Mouse (Mus musculus): ENCODE measurements around the gene Slco2a1. TPM values are rescaled to one million over a fixed set of nuclear protein-coding genes. Genes with fewer than 3 reads are reported as not detected.

Gene Slco2a1
- polyA plus RNA-seq, 1 experiment from 2014 or later, result 11.3 TPM

DNA sequence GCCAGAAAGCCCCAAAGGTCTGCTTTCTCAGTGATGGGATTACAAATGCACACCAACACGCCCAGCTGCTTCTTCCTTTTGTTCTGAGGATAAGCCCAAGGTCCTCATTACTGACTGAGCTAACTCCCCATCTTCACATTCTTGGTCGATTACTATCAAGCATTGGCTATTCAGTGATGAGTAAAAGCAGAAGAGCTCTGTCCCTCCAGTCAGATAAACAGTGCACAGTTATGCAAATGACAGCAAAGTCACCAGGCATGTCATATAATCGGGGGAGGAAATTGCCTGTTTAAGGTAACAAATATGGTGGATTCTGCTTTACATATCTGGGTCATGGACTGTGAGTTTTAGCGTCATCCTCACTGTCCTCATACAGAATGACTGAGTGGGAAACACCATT is 35.6 kb downstream of the Slco2a1 start:
- Histone ChIP-seq H3K4me1 (replicated peaks) (no peaks in the 10 kb centered on the region), H3K4me2 (replicated peaks) (no peak overlapping the region), H3K27ac (no peak overlapping the region), H3K36me3 (no peaks in the 10 kb centered on the region), H3K9ac (no peak overlapping the region), H3K27me3 (replicated peaks) (no peaks in the 10 kb centered on the region), H3K9me3 (no peaks in the 10 kb centered on the region), H3K4me3 (replicated peaks) (no peak overlapping the region)
- 71% methylated on average over 4 of the region's 4 CpGs for WGBS
- no peak for ATAC-seq

DNA sequence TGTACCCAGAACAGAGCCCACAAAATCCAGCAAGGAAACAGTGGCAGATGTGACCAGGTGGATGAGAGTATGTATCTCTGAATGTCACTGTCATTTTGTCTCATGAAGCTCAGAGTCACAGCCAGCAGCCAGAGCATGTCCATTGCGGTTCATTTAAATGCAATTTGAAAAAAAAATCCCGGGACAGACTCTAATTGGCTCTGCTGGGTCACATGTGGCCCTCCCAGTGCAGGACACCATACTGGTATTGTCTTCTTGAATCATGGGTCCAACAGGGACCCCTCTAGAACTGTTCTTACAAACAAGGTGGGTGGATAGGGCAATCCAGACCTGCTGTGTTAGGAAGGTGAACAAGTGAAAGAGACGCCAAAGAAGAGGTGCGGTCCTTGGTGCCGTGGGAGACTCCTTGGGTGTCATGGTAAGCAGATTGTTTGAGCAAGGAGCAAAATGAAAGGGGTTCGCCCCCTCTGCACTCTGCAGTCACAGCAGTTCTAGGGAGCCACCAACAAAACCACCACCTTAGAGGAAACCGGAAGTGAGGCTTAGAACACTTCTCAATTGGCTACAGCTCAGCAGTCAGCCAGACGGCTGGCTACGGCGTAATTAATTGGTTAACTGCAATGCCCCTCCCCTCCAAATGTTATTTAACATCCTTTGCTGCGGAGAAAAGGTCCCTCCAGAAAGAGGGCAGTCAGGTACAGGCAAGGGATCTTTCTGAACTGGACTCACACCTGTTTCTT is 38.8 kb downstream of the Slco2a1 start:
- H3K36me3 ChIP-seq, result no peaks in the 10 kb centered on the region
- H3K27ac ChIP-seq, result no peak overlapping the region
- H3K4me1 ChIP-seq (replicated peaks), result 0 out of 2 replicates have a peak, but pooled peaks cover 8% of the 10 kb centered on the region
- H3K27me3 ChIP-seq (replicated peaks), result no peaks in the 10 kb centered on the region
- no peak for ATAC-seq
- no peak overlapping the region for H3K9ac ChIP-seq
- H3K9me3 ChIP-seq, result no peaks in the 10 kb centered on the region
- no peak overlapping the region for H3K4me2 ChIP-seq (replicated peaks)
- H3K4me3 ChIP-seq (replicated peaks), result no peak overlapping the region
- WGBS, result 78% methylated on average over 11 of the region's 11 CpGs

DNA sequence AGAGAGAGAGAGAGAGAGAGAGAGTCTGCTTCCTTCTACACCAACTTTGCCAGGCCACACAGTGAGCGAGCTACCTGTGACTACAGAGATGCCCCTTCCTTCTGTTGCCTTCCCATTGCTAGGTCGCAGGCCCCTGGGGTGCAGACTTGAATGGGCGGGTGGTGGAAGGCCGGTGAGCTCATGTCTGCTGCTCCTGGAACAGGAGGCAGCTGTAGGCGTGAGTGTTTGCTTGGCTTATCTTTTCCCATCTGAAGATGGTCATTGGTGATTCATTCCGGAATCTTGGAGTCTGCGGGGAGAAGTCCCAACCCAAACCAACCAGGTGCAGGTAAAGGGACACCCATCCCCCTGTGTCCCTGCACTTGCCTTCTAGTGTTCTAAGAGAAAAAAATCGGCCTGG is 40.5 kb downstream of the Slco2a1 start:
- Histone ChIP-seq H3K4me1 (replicated peaks) (0 out of 2 replicates have a peak, but pooled peaks cover 8% of the 10 kb centered on the region), H3K27me3 (replicated peaks) (no peaks in the 10 kb centered on the region), H3K4me3 (replicated peaks) (no peak overlapping the region), H3K9ac (no peak overlapping the region), H3K9me3 (no peaks in the 10 kb centered on the region), H3K4me2 (replicated peaks) (no peak overlapping the region), H3K27ac (no peak overlapping the region), H3K36me3 (no peaks in the 10 kb centered on the region)
- no peak for ATAC-seq
- WGBS, result 55% methylated on average over 8 of the region's 8 CpGs

DNA sequence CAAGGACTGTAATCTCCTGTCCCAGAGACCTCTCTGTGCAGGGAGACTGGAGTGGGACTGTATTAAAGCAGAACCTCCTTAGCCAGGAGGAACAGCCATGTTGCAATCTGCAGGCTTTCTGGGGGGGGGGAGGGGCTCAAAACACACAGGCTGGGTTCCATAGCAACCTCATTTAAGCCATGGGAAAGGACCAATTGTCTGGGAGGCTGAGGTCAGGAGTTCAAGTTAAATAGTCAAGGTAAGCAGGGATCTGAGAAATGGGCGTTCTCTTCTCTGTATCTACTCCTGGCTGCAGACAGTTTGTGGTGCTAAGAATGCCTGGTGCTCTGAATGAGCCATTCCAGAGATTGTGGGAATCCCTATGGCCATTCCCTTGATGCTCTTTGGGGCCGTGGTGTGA is 41.5 kb downstream of the Slco2a1 start:
- Histone ChIP-seq H3K27ac (no peak overlapping the region), H3K27me3 (replicated peaks) (no peaks in the 10 kb centered on the region), H3K9ac (no peak overlapping the region), H3K9me3 (no peaks in the 10 kb centered on the region), H3K36me3 (no peaks in the 10 kb centered on the region), H3K4me1 (replicated peaks) (0 out of 2 replicates have a peak, but pooled peaks cover 8% of the 10 kb centered on the region), H3K4me3 (replicated peaks) (no peak overlapping the region), H3K4me2 (replicated peaks) (no peak overlapping the region)
- 81% methylated on average over 2 of the region's 2 CpGs for WGBS
- no peak for ATAC-seq

DNA sequence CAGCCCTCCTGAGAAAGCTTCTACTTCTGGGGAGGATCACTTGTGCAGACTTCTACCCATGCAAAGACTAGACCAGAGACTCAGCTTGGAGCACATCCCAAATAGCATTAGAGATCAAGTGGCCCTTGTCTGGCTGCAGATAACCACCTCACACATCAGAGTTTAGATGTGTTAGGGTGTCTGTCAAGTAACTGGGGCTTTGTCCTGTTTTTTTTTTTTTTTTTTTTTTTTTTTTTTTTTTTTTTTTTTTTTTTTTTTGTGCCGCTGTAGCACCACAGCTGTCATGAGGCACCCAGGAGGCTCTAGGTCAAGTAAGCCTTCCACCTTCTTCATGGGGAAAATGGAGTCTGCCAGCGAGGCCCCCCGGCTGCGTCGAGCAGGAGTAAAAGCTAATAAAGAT is 42.7 kb downstream of the Slco2a1 start:
- no peak for ATAC-seq
- no peaks in the 10 kb centered on the region for H3K27me3 ChIP-seq (replicated peaks)
- 0 out of 2 replicates have a peak, but pooled peaks cover 8% of the 10 kb centered on the region for H3K4me1 ChIP-seq (replicated peaks)
- no peaks in the 10 kb centered on the region for H3K36me3 ChIP-seq
- 65% methylated on average over 5 of the region's 5 CpGs for WGBS
- no peak overlapping the region for H3K27ac ChIP-seq
- no peaks in the 10 kb centered on the region for H3K9me3 ChIP-seq
- H3K4me2 ChIP-seq (replicated peaks), result no peak overlapping the region
- H3K9ac ChIP-seq, result no peak overlapping the region
- no peak overlapping the region for H3K4me3 ChIP-seq (replicated peaks)

DNA sequence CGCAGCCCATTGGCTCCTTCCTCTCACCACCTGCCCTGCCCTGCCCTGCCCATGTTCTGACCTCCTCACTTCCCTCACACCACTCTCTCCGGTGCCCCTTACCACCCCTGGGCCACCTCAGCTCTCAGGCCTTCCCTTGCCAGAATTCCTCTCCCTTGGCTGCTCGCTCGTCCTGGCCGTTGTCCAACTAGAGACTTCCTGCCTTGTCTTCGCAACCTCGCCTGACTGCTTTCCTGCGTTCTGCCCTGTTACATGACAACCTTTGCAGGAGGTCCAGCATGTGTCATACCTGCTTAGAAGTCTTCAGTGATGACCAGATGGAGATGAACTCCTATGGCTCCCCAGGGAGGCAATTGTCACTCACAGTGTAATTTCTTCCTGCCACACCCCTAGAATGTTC is 43.7 kb downstream of the Slco2a1 start:
- 0 out of 2 replicates have a peak, but pooled peaks cover 8% of the 10 kb centered on the region for H3K4me1 ChIP-seq (replicated peaks)
- no peaks in the 10 kb centered on the region for H3K36me3 ChIP-seq
- H3K4me2 ChIP-seq (replicated peaks), result no peak overlapping the region
- H3K9me3 ChIP-seq, result no peaks in the 10 kb centered on the region
- no peak overlapping the region for H3K27ac ChIP-seq
- WGBS, result 51% methylated on average over 8 of the region's 8 CpGs
- 0 out of 2 replicates have a peak, but pooled peaks have one; percentile 35 for ATAC-seq
- H3K4me3 ChIP-seq (replicated peaks), result no peak overlapping the region
- no peak overlapping the region for H3K9ac ChIP-seq
- H3K27me3 ChIP-seq (replicated peaks), result no peaks in the 10 kb centered on the region

DNA sequence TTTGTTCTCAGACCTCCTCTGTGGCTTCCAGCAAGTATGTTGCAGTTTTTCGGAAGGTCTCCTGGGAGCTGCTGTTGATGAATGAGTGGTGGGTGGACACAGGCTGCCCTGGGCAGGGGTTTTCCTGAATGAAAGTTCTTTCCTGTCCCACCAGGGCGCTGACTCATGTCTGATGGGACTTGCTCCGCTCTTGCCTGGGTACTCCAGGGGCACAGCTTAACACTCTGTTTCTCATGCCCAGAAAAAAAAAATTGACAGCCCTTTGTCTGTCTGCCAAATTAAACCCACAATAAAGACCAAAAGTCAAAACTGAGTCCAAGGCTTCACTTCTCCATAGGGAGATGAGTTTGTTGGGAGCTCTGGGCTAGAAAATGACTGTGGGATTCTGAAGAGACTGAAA is 44.9 kb downstream of the Slco2a1 start:
- Histone ChIP-seq H3K9ac (no peak overlapping the region), H3K9me3 (no peaks in the 10 kb centered on the region), H3K27ac (no peak overlapping the region), H3K4me1 (replicated peaks) (0 out of 2 replicates have a peak, but pooled peaks cover 9% of the 10 kb centered on the region), H3K36me3 (no peaks in the 10 kb centered on the region), H3K4me3 (replicated peaks) (no peak overlapping the region), H3K27me3 (replicated peaks) (no peaks in the 10 kb centered on the region), H3K4me2 (replicated peaks) (no peak overlapping the region)
- 82% methylated on average over 3 of the region's 3 CpGs for WGBS
- ATAC-seq, result no peak

DNA sequence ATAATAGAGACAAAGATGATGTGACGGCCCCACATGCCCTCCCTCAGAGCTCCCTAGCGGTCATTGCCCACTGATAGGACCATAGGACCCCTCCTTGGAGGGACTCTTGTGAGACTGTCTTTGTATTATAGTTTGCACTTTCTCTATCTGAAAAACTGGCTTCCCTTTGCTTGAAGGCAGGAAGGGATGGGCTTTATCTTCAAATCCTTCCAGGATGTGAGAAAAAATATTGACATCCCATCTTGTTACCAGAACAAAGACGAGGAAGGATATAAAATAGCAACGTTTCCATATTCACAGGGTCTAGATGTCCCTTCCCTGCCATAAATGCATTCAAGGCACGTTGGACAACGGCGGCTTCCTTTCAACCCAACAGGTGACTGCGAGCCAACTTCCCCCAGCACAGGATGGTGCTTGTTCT is 48.5 kb downstream of the Slco2a1 start:
- Histone ChIP-seq H3K9ac (no peak overlapping the region), H3K4me3 (replicated peaks) (no peak overlapping the region), H3K9me3 (no peaks in the 10 kb centered on the region), H3K36me3 (no peaks in the 10 kb centered on the region), H3K4me2 (replicated peaks) (no peak overlapping the region), H3K27ac (no peak overlapping the region), H3K4me1 (replicated peaks) (0 out of 2 replicates have a peak, but pooled peaks cover 7% of the 10 kb centered on the region), H3K27me3 (replicated peaks) (no peaks in the 10 kb centered on the region)
- WGBS, result 74% methylated on average over 8 of the region's 8 CpGs
- no peak for ATAC-seq

DNA sequence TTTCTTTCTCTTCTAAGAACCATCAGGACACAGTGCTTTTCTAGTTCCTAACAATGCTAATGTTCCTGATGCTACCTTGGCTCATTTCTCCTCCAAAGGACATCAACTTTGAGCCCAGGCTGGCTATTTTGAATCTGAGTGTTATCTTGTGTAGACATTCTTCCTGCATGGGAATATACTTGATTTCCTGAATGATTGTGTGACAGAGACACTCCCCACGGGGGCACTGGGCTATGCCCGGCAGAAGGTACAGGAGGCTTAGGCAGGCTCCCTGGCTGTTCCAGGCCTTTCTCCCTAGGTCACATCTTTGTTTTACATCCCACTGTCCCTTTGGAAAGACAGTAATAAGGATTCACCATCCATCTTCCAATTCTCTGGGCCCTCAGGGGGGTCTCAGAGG is 49.8 kb downstream of the Slco2a1 start:
- H3K27me3 ChIP-seq (replicated peaks), result no peaks in the 10 kb centered on the region
- H3K4me1 ChIP-seq (replicated peaks), result 0 out of 2 replicates have a peak, but pooled peaks cover 5% of the 10 kb centered on the region

DNA sequence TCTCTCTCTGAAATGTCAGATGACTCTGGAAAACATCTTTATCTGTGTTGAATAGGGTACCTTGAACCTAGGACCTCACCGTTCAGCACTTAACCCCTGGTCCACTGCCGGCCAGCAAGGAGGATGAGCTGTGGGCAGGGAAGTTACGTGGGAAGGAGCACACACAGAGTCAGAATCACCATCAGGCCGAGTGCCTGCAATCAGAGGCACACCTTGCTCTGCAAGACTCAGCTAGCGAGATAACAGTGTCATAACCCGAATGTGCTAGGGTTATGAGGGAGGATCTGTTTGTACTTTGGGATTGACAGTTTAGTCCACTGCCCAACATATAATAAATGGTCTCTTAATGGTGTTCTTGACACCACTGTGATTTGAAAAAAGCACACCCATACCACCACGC is 50.2 kb downstream of the Slco2a1 start:
- 61% methylated on average over 7 of the region's 7 CpGs for WGBS
- no peak overlapping the region for H3K4me2 ChIP-seq (replicated peaks)
- no peak overlapping the region for H3K9ac ChIP-seq
- H3K27me3 ChIP-seq (replicated peaks), result no peaks in the 10 kb centered on the region
- no peaks in the 10 kb centered on the region for H3K36me3 ChIP-seq
- ATAC-seq, result peak; percentile 71; the same call in 1 of the 2 replicates
- 0 out of 2 replicates have a peak, but pooled peaks cover 5% of the 10 kb centered on the region for H3K4me1 ChIP-seq (replicated peaks)
- H3K9me3 ChIP-seq, result no peaks in the 10 kb centered on the region
- no peak overlapping the region for H3K4me3 ChIP-seq (replicated peaks)
- no peak overlapping the region for H3K27ac ChIP-seq

More for the DNA sequence above, 49.8 kb downstream of the Slco2a1 start:
- no peak overlapping the region for H3K27ac ChIP-seq
- H3K36me3 ChIP-seq, result no peaks in the 10 kb centered on the region
- no peak overlapping the region for H3K4me3 ChIP-seq (replicated peaks)
- ATAC-seq, result no peak
- no peak overlapping the region for H3K9ac ChIP-seq
- WGBS, result 62% methylated on average over 2 of the region's 2 CpGs
- H3K4me2 ChIP-seq (replicated peaks), result no peak overlapping the region
- no peaks in the 10 kb centered on the region for H3K9me3 ChIP-seq

DNA sequence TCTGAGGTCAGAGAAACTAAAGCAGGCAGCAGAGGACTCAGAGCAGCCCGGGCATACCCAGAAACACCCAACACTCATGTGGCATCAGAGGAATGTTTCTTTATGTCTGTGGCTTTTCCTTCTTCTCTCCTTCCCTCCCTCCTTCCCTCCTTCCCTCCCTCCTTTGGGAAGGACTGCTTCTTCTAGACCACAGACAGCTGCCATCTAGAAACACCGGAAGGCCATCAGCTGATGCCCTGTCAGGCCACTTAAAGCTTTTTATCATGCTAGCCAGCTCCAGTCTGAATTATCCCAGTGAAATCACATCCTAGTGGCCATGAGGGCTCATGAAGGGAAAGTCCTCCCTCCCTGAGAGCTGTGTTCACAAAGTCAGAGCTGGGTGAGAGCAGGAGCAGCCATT is 52.1 kb downstream of the Slco2a1 start:
- Histone ChIP-seq H3K9ac (no peak overlapping the region), H3K4me3 (replicated peaks) (no peak overlapping the region), H3K27me3 (replicated peaks) (no peaks in the 10 kb centered on the region), H3K4me1 (replicated peaks) (0 out of 2 replicates have a peak, but pooled peaks cover 5% of the 10 kb centered on the region), H3K27ac (no peak overlapping the region), H3K4me2 (replicated peaks) (no peak overlapping the region), H3K9me3 (no peaks in the 10 kb centered on the region), H3K36me3 (no peaks in the 10 kb centered on the region)
- ATAC-seq, result no peak
- 79% methylated on average over 2 of the region's 2 CpGs for WGBS

DNA sequence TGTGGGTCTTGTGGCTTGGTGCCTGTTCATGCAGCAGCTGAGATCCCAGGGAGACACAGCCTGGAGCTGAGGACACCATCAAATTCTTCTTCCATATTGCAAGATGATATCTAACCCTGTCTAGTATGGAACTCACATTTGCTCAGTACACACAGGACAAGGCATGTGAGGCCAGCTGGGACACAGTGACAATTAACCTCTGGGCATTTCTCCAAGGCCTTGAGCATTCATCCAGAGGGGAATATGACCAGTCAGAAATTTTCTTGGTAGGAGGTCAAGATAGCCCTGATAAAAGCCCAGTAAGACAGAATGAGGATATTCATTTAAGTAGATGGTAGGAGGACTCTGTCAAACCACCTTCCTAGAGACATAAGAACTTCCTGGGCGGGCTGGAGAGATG is 56.9 kb downstream of the Slco2a1 start:
- no peaks in the 10 kb centered on the region for H3K36me3 ChIP-seq
- ATAC-seq, result no peak
- no peak overlapping the region for H3K27ac ChIP-seq
- no peaks in the 10 kb centered on the region for H3K9me3 ChIP-seq
- no peak overlapping the region for H3K4me3 ChIP-seq (replicated peaks)
- H3K4me2 ChIP-seq (replicated peaks), result no peak overlapping the region
- H3K27me3 ChIP-seq (replicated peaks), result no peaks in the 10 kb centered on the region
- 0 out of 2 replicates have a peak, but pooled peaks cover 5% of the 10 kb centered on the region for H3K4me1 ChIP-seq (replicated peaks)
- no peak overlapping the region for H3K9ac ChIP-seq
- 85% methylated on average over 1 of the region's 1 CpGs for WGBS

DNA sequence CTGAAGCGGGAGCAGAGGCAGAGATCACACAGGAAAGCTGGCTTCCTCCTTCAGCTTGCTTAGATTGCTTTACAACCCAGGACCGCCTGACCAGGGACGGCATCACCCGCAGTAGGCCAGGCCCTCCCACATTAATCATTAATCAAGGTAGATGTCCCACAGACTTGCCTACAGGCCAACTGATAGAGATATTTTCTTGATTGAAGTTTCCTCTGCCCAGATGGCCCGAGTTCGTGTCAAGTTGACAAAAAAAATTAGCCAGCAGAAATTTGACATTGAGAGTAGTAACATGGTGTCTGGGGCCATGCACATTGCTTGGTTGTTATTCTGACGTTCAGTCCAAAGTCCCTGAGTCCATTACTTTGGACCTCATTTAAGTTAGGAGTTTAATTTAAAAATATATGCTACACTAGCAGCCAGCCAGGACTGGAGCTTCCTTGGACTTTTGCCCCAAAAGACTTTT is 60.6 kb downstream of the Slco2a1 start:
- Histone ChIP-seq H3K9me3 (no peaks in the 10 kb centered on the region), H3K9ac (no peak overlapping the region), H3K27me3 (replicated peaks) (no peaks in the 10 kb centered on the region), H3K27ac (peak overlapping the region; percentile 8; the same call in 1 of the 2 replicates), H3K4me3 (replicated peaks) (no peak overlapping the region), H3K4me2 (replicated peaks) (no peak overlapping the region), H3K4me1 (replicated peaks) (0 out of 2 replicates have a peak, but pooled peaks cover 5% of the 10 kb centered on the region), H3K36me3 (no peaks in the 10 kb centered on the region)
- ATAC-seq, result peak; percentile 96
- 45% methylated on average over 7 of the region's 7 CpGs for WGBS
